Mouse (Mus musculus): ENCODE data around the gene Fmo1.

Fmo1 gene

GRCm38 (mm10) chr1:162866280-162866681 lies at the start of gene Fmo1:
Fmo1 (minus strand) TSS chr1:162866610.
- no peak for DNase-seq (ENCODE audit: low spot score in 2 of 2)

- DNase-seq (ENCODE audit: low spot score in 2 of 2): no peak
Observed at GRCm38 (mm10) chr1:162914932-162915556, 48.6 kb upstream of the Fmo1 start.

- DNase-seq (ENCODE audit: low spot score in 2 of 2): no peak
Observed at GRCm38 (mm10) chr1:162912085-162912484, 45.7 kb upstream of the Fmo1 start.

GRCm38 (mm10) chr1:162901879-162902278 lies 35.5 kb upstream of the Fmo1 start:
- no peak for DNase-seq (ENCODE audit: low spot score in 2 of 2)

GRCm38 (mm10) chr1:162897838-162898811 lies 31.7 kb upstream of the Fmo1 start, which contains the start of gene Fmo2:
Fmo2 (minus strand) TSS chr1:162898726.
- no peak for DNase-seq (ENCODE audit: low spot score in 2 of 2)

GRCm38 (mm10) chr1:162895900-162896299 lies 29.5 kb upstream of the Fmo1 start:
- peak in 1 of 2 experiments; percentile 52 for DNase-seq (ENCODE audit: low spot score in 2 of 2)

- DNase-seq (ENCODE audit: low spot score in 2 of 2): no peak
Observed at GRCm38 (mm10) chr1:162893014-162893413, 26.6 kb upstream of the Fmo1 start.

- DNase-seq (ENCODE audit: low spot score in 2 of 2): no peak
Observed at GRCm38 (mm10) chr1:162891980-162892451, 25.6 kb upstream of the Fmo1 start.

- DNase-seq (ENCODE audit: low spot score in 2 of 2): no peak
Observed at GRCm38 (mm10) chr1:162888646-162889045, 22.2 kb upstream of the Fmo1 start.

- no peak for DNase-seq (ENCODE audit: low spot score in 2 of 2)
Observed at GRCm38 (mm10) chr1:162887644-162888043, 21.2 kb upstream of the Fmo1 start.

- no peak for DNase-seq (ENCODE audit: low spot score in 2 of 2)
Observed at GRCm38 (mm10) chr1:162886138-162886816, 19.9 kb upstream of the Fmo1 start.

- DNase-seq (ENCODE audit: low spot score in 2 of 2): no peak
Observed at GRCm38 (mm10) chr1:162882681-162883080, 16.3 kb upstream of the Fmo1 start.

- peak in 1 of 2 experiments; percentile 17 for DNase-seq (ENCODE audit: low spot score in 2 of 2)
Observed at GRCm38 (mm10) chr1:162879595-162880369, 13.4 kb upstream of the Fmo1 start.

- no peak for DNase-seq (ENCODE audit: low spot score in 2 of 2)
Observed at GRCm38 (mm10) chr1:162875091-162875490, 8.7 kb upstream of the Fmo1 start.

- DNase-seq (ENCODE audit: low spot score in 2 of 2): no peak
Observed at GRCm38 (mm10) chr1:162871701-162872311, 5.4 kb upstream of the Fmo1 start.

GRCm38 (mm10) chr1:162870978-162871377 lies 4.6 kb upstream of the Fmo1 start:
- DNase-seq (ENCODE audit: low spot score in 2 of 2): no peak

- DNase-seq (ENCODE audit: low spot score in 2 of 2): no peak
Observed at GRCm38 (mm10) chr1:162867396-162867795, 986 bp upstream of the Fmo1 start.

GRCm38 (mm10) chr1:162865493-162865830 lies 948 bp downstream of the Fmo1 start:
- no peak for DNase-seq (ENCODE audit: low spot score in 2 of 2)

- no peak for DNase-seq (ENCODE audit: low spot score in 2 of 2)
Observed at GRCm38 (mm10) chr1:162864816-162865492, 1.5 kb downstream of the Fmo1 start.

- no peak for DNase-seq (ENCODE audit: low spot score in 2 of 2)
Observed at GRCm38 (mm10) chr1:162864279-162864678, 2.1 kb downstream of the Fmo1 start.
